Mouse (Mus musculus): ENCODE measurements around the gene Dennd2d. TPM values are rescaled to one million over a fixed set of nuclear protein-coding genes. Genes with fewer than 3 reads are reported as not detected.

The Dennd2d gene
- 5.2 and 6.1 TPM in 2 replicates for polyA plus RNA-seq (2014; fragmentation: Nextera tagmentation; extraction: Ambion mirVana)

GRCm38 (mm10) chr3:106482281-106483081, at the start of gene Dennd2d:
Dennd2d (plus strand) TSS chr3:106482405.
- peaks cover 10% of the 10 kb centered on the region for H3K4me1 ChIP-seq (replicated peaks; ENCODE audit: control insufficient read depth, insufficient read depth, low read length)
- ATAC-seq (replicated peaks; ENCODE audit: low FRiP score): peak; percentile 80
- H3K4me3 ChIP-seq (ENCODE audit: low read depth, low read length): peak within 1 kb of the TSS; percentile 74
- no peaks in the 10 kb centered on the region for H3K27me3 ChIP-seq (replicated peaks; ENCODE audit: control insufficient read depth, insufficient read depth, low read length)
- H3K36me3 ChIP-seq (ENCODE audit: control insufficient read depth, insufficient read depth, low read length): no peaks in the 10 kb centered on the region
- no peaks in the 10 kb centered on the region for H3K9me3 ChIP-seq (ENCODE audit: control insufficient read depth, low read length)
- WGBS: under 1% methylated on average over 44 of the region's 44 CpGs
- peak; percentile 53 for DNase-seq (ENCODE audit: low spot score)
- H3K9ac ChIP-seq (ENCODE audit: low read depth, low read length): peak within 1 kb of the TSS; percentile 73
- peak within 1 kb of the TSS; percentile 94 for H3K4me2 ChIP-seq
- peak within 1 kb of the TSS; percentile 50 for H3K27ac ChIP-seq (ENCODE audit: low read depth, low read length)

- H3K9me3 ChIP-seq (ENCODE audit: control insufficient read depth, low read length): no peaks in the 10 kb centered on the region
- H3K27ac ChIP-seq (ENCODE audit: low read depth, low read length): no peak overlapping the region
- 0 out of 2 replicates have a peak, but pooled peaks have one; percentile 47 for ATAC-seq (replicated peaks; ENCODE audit: low FRiP score)
- no peaks in the 10 kb centered on the region for H3K4me1 ChIP-seq (replicated peaks; ENCODE audit: control insufficient read depth, insufficient read depth, low read length)
- H3K36me3 ChIP-seq (ENCODE audit: control insufficient read depth, insufficient read depth, low read length): no peaks in the 10 kb centered on the region
- no peaks in the 10 kb centered on the region for H3K27me3 ChIP-seq (replicated peaks; ENCODE audit: control insufficient read depth, insufficient read depth, low read length)
- DNase-seq (ENCODE audit: low spot score): no peak
- H3K4me3 ChIP-seq (ENCODE audit: low read depth, low read length): no peak overlapping the region
- H3K4me2 ChIP-seq: no peak overlapping the region
- no peak overlapping the region for H3K9ac ChIP-seq (ENCODE audit: low read depth, low read length)
Observed at GRCm38 (mm10) chr3:106448571-106448970, 33.6 kb upstream of the Dennd2d start.

- no peak overlapping the region for H3K4me3 ChIP-seq (ENCODE audit: low read depth, low read length)
Observed at GRCm38 (mm10) chr3:106448995-106449394, 33.2 kb upstream of the Dennd2d start.

GRCm38 (mm10) chr3:106449567-106449966, 32.6 kb upstream of the Dennd2d start:
- no peaks in the 10 kb centered on the region for H3K9me3 ChIP-seq (ENCODE audit: control insufficient read depth, low read length)
- no peaks in the 10 kb centered on the region for H3K4me1 ChIP-seq (replicated peaks; ENCODE audit: control insufficient read depth, insufficient read depth, low read length)
- DNase-seq (ENCODE audit: low spot score) (no peak), ATAC-seq (replicated peaks; ENCODE audit: low FRiP score) (no peak)
- H3K27ac ChIP-seq (ENCODE audit: low read depth, low read length): no peak overlapping the region
- H3K27me3 ChIP-seq (replicated peaks; ENCODE audit: control insufficient read depth, insufficient read depth, low read length): no peaks in the 10 kb centered on the region
- H3K9ac ChIP-seq (ENCODE audit: low read depth, low read length): no peak overlapping the region
- WGBS: 49% methylated on average over 4 of the region's 4 CpGs
- no peaks in the 10 kb centered on the region for H3K36me3 ChIP-seq (ENCODE audit: control insufficient read depth, insufficient read depth, low read length)
- H3K4me3 ChIP-seq (ENCODE audit: low read depth, low read length): no peak overlapping the region
- H3K4me2 ChIP-seq: no peak overlapping the region

More at GRCm38 (mm10) chr3:106448995-106449394, 33.2 kb upstream of the Dennd2d start:
- Histone ChIP-seq H3K9me3 (ENCODE audit: control insufficient read depth, low read length) (no peaks in the 10 kb centered on the region), H3K36me3 (ENCODE audit: control insufficient read depth, insufficient read depth, low read length) (no peaks in the 10 kb centered on the region), H3K4me1 (replicated peaks; ENCODE audit: control insufficient read depth, insufficient read depth, low read length) (no peaks in the 10 kb centered on the region), H3K4me2 (no peak overlapping the region), H3K9ac (ENCODE audit: low read depth, low read length) (no peak overlapping the region), H3K27ac (ENCODE audit: low read depth, low read length) (no peak overlapping the region), H3K27me3 (replicated peaks; ENCODE audit: control insufficient read depth, insufficient read depth, low read length) (no peaks in the 10 kb centered on the region)
- DNase-seq (ENCODE audit: low spot score) (no peak), ATAC-seq (replicated peaks; ENCODE audit: low FRiP score) (no peak)

GRCm38 (mm10) chr3:106452616-106453015, 29.6 kb upstream of the Dennd2d start:
- Histone ChIP-seq H3K27ac (ENCODE audit: low read depth, low read length) (no peak overlapping the region), H3K4me1 (replicated peaks; ENCODE audit: control insufficient read depth, insufficient read depth, low read length) (no peaks in the 10 kb centered on the region), H3K4me3 (ENCODE audit: low read depth, low read length) (no peak overlapping the region), H3K4me2 (no peak overlapping the region), H3K36me3 (ENCODE audit: control insufficient read depth, insufficient read depth, low read length) (no peaks in the 10 kb centered on the region), H3K27me3 (replicated peaks; ENCODE audit: control insufficient read depth, insufficient read depth, low read length) (no peaks in the 10 kb centered on the region), H3K9ac (ENCODE audit: low read depth, low read length) (no peak overlapping the region), H3K9me3 (ENCODE audit: control insufficient read depth, low read length) (no peaks in the 10 kb centered on the region)
- 50% methylated on average over 4 of the region's 4 CpGs for WGBS
- ATAC-seq (replicated peaks; ENCODE audit: low FRiP score): peak; percentile 57; the same call in 1 of the 2 replicates
- DNase-seq (ENCODE audit: low spot score): no peak

- no peak for ATAC-seq (replicated peaks; ENCODE audit: low FRiP score)
- Histone ChIP-seq H3K4me2 (no peak overlapping the region), H3K4me3 (ENCODE audit: low read depth, low read length) (no peak overlapping the region), H3K4me1 (replicated peaks; ENCODE audit: control insufficient read depth, insufficient read depth, low read length) (no peaks in the 10 kb centered on the region), H3K27me3 (replicated peaks; ENCODE audit: control insufficient read depth, insufficient read depth, low read length) (no peaks in the 10 kb centered on the region), H3K9ac (ENCODE audit: low read depth, low read length) (no peak overlapping the region), H3K36me3 (ENCODE audit: control insufficient read depth, insufficient read depth, low read length) (no peaks in the 10 kb centered on the region), H3K9me3 (ENCODE audit: control insufficient read depth, low read length) (no peaks in the 10 kb centered on the region), H3K27ac (ENCODE audit: low read depth, low read length) (no peak overlapping the region)
- WGBS: 70% methylated on average over 2 of the region's 2 CpGs
- no peak for DNase-seq (ENCODE audit: low spot score)
Observed at GRCm38 (mm10) chr3:106457298-106457869, 24.8 kb upstream of the Dennd2d start.

GRCm38 (mm10) chr3:106462059-106462470, 20.1 kb upstream of the Dennd2d start:
- no peak overlapping the region for H3K27ac ChIP-seq (ENCODE audit: low read depth, low read length)

GRCm38 (mm10) chr3:106462493-106462892, 19.7 kb upstream of the Dennd2d start:
- Histone ChIP-seq H3K4me1 (replicated peaks; ENCODE audit: control insufficient read depth, insufficient read depth, low read length) (no peaks in the 10 kb centered on the region), H3K4me2 (no peak overlapping the region), H3K27me3 (replicated peaks; ENCODE audit: control insufficient read depth, insufficient read depth, low read length) (no peaks in the 10 kb centered on the region), H3K9ac (ENCODE audit: low read depth, low read length) (no peak overlapping the region), H3K36me3 (ENCODE audit: control insufficient read depth, insufficient read depth, low read length) (no peaks in the 10 kb centered on the region), H3K9me3 (ENCODE audit: control insufficient read depth, low read length) (no peaks in the 10 kb centered on the region), H3K4me3 (ENCODE audit: low read depth, low read length) (no peak overlapping the region), H3K27ac (ENCODE audit: low read depth, low read length) (no peak overlapping the region)
- ATAC-seq (replicated peaks; ENCODE audit: low FRiP score) (no peak), DNase-seq (ENCODE audit: low spot score) (no peak)
- WGBS: 48% methylated on average over 3 of the region's 3 CpGs

More at GRCm38 (mm10) chr3:106462059-106462470, 20.1 kb upstream of the Dennd2d start:
- Histone ChIP-seq H3K4me1 (replicated peaks; ENCODE audit: control insufficient read depth, insufficient read depth, low read length) (no peaks in the 10 kb centered on the region), H3K4me2 (no peak overlapping the region), H3K27me3 (replicated peaks; ENCODE audit: control insufficient read depth, insufficient read depth, low read length) (no peaks in the 10 kb centered on the region), H3K9ac (ENCODE audit: low read depth, low read length) (no peak overlapping the region), H3K9me3 (ENCODE audit: control insufficient read depth, low read length) (no peaks in the 10 kb centered on the region), H3K36me3 (ENCODE audit: control insufficient read depth, insufficient read depth, low read length) (no peaks in the 10 kb centered on the region), H3K4me3 (ENCODE audit: low read depth, low read length) (no peak overlapping the region)
- DNase-seq (ENCODE audit: low spot score) (no peak), ATAC-seq (replicated peaks; ENCODE audit: low FRiP score) (no peak)
- WGBS: 62% methylated on average over 2 of the region's 2 CpGs

- DNase-seq (ENCODE audit: low spot score) (no peak), ATAC-seq (replicated peaks; ENCODE audit: low FRiP score) (no peak)
- H3K9ac ChIP-seq (ENCODE audit: low read depth, low read length): no peak overlapping the region
- H3K4me2 ChIP-seq: no peak overlapping the region
- H3K27ac ChIP-seq (ENCODE audit: low read depth, low read length): no peak overlapping the region
- WGBS: 62% methylated on average over 1 of the region's 1 CpGs
- no peaks in the 10 kb centered on the region for H3K9me3 ChIP-seq (ENCODE audit: control insufficient read depth, low read length)
- no peak overlapping the region for H3K4me3 ChIP-seq (ENCODE audit: low read depth, low read length)
- no peaks in the 10 kb centered on the region for H3K4me1 ChIP-seq (replicated peaks; ENCODE audit: control insufficient read depth, insufficient read depth, low read length)
- H3K36me3 ChIP-seq (ENCODE audit: control insufficient read depth, insufficient read depth, low read length): no peaks in the 10 kb centered on the region
- no peaks in the 10 kb centered on the region for H3K27me3 ChIP-seq (replicated peaks; ENCODE audit: control insufficient read depth, insufficient read depth, low read length)
Observed at GRCm38 (mm10) chr3:106464750-106465149, 17.5 kb upstream of the Dennd2d start.
